Mouse (Mus musculus) heart, adult 2 months (tissue): ENCODE measurements at regions not wholly inside any gene's neighbourhood (a gene's known extent, or its start where the extent isn't known, plus 50 kb on each side); places are given as distances from the start of the nearest gene placed in this dataset.

Experiments used
- DNase-seq, 2 experiments: peaks; one replicate each; pipeline ENCODE4 v3.0.0; 2021
- H3K27ac ChIP-seq: fragments of 200-600 bp; 2 replicates; pipeline ENCODE4 v1.8.1; 2022
- H3K27me3 ChIP-seq: fragments of 200-500 bp; 2 replicates; pipeline ENCODE4 v1.6.1; 2012; ENCODE audit warnings: mild to moderate bottlenecking, low read length, inconsistent platforms, mixed read lengths; ENCODE audit not compliant: control insufficient read depth, insufficient read depth
- H3K36me3 ChIP-seq: fragments of 200-500 bp; 2 replicates; pipeline ENCODE4 v1.6.1; 2012; ENCODE audit warnings: low read length, inconsistent platforms; ENCODE audit not compliant: control insufficient read depth, insufficient read depth
- H3K4me1 ChIP-seq: fragments of 200-500 bp; 2 replicates; pipeline ENCODE4 v1.6.1; 2011; ENCODE audit warnings: low read length; ENCODE audit not compliant: control insufficient read depth, insufficient read depth
- H3K4me3 ChIP-seq: fragments of 200-600 bp; 2 replicates; pipeline ENCODE4 v1.8.1; 2022
- H3K79me2 ChIP-seq: fragments of 200-500 bp; replicated peaks from 2 replicates; pipeline ENCODE4 v1.6.1; 2012; ENCODE audit warnings: mild to moderate bottlenecking, inconsistent platforms, low read length, moderate library complexity, mixed read lengths; ENCODE audit not compliant: control insufficient read depth, insufficient read depth
- H3K9ac ChIP-seq: fragments of 200-500 bp; 2 replicates; pipeline ENCODE4 v1.6.1; 2012; ENCODE audit warnings: low read depth, mild to moderate bottlenecking, control low read depth, inconsistent platforms, low read length, mixed read lengths
- CTCF ChIP-seq: fragments of 200-600 bp; IDR thresholded peaks from 2 replicates; pipeline ENCODE4 v1.8.1; 2022; ENCODE audit warnings: antibody characterized with exemption, mild to moderate bottlenecking, moderate library complexity
- EP300 ChIP-seq: fragments of 200-500 bp; IDR thresholded peaks from 2 replicates; pipeline ENCODE4 v1.6.1; 2011; ENCODE audit warnings: low read depth, low read length, control low read depth; ENCODE audit not compliant: insufficient read depth
- POLR2A ChIP-seq: fragments of 200-500 bp; IDR thresholded peaks from 2 replicates; pipeline ENCODE4 v1.6.1; 2011; ENCODE audit warnings: mild to moderate bottlenecking, low read depth, low read length, control low read depth; ENCODE audit not compliant: insufficient read depth
- WGBS: fragments of 180-500 bp; shearing (Covaris S2); methylation state at CpG from one replicate; pipeline ENCODE4 v1.1.7; 2018; 5-methylcytosine and 5-hydroxymethylcytosine counted together
- intact Hi-C: fragments of 180-260 bp; cut with DNase I; formaldehyde crosslinking; loops from one replicate; pipeline ENCODE4 v1.15.1; 2025

- no peak overlapping the region for H3K9ac ChIP-seq
- no peak for TF ChIP-seq EP300
- TF ChIP-seq CTCF, result no peak
- no peak for TF ChIP-seq POLR2A
- no peaks in the 10 kb centered on the region for H3K4me1 ChIP-seq
- no peaks in the 10 kb centered on the region for H3K36me3 ChIP-seq
- no peak for DNase-seq
- H3K79me2 ChIP-seq, result no peaks in the 10 kb centered on the region
- 69% methylated on average over 4 of the region's 4 CpGs for WGBS
- intact Hi-C loops, result loop anchor here (5.0 kb wide), 1 partner anchor 132 kb away; no protein-coding TSS in a partner anchor
- H3K27me3 ChIP-seq, result peaks cover 2% of the 10 kb centered on the region; the same call in 1 of the 2 replicates
- no peak overlapping the region for H3K27ac ChIP-seq
- H3K4me3 ChIP-seq, result no peak overlapping the region
These were observed 70.4 kb upstream of the Il12b start for GRCm38 (mm10) chr11:44329503-44329902.

DNA sequence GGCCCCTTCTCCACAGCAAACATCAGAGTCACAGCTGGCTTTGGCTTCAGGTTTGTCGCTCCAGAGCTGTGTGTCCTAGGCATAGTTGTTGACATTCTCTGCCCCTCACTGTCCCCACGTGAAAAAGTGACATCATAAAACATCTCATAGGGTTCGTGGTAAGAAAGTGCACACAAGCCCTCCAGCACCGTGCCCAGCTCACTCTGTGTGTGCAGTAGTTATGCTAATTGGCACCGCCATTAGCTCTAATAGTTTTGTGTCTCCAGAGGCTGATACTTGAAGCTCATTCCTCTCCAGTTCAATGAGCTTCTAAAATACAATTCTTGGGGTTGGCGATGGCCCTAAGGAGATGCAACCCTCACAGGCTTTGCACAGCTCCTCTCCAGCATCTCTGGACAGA, 69.4 kb upstream of the Il12b start:
- DNase-seq, result no peak
- H3K27me3 ChIP-seq, result peaks cover 2% of the 10 kb centered on the region; the same call in 1 of the 2 replicates
- H3K27ac ChIP-seq, result no peak overlapping the region
- H3K4me1 ChIP-seq, result no peaks in the 10 kb centered on the region
- no peak overlapping the region for H3K9ac ChIP-seq
- WGBS, result 75% methylated on average over 6 of the region's 6 CpGs
- TF ChIP-seq EP300, result no peak
- no peaks in the 10 kb centered on the region for H3K36me3 ChIP-seq
- no peaks in the 10 kb centered on the region for H3K79me2 ChIP-seq
- H3K4me3 ChIP-seq, result no peak overlapping the region
- intact Hi-C loops, result loop anchor here (5.0 kb wide), 2 partner anchors 122 to 493 kb away; no protein-coding TSS in a partner anchor

DNA sequence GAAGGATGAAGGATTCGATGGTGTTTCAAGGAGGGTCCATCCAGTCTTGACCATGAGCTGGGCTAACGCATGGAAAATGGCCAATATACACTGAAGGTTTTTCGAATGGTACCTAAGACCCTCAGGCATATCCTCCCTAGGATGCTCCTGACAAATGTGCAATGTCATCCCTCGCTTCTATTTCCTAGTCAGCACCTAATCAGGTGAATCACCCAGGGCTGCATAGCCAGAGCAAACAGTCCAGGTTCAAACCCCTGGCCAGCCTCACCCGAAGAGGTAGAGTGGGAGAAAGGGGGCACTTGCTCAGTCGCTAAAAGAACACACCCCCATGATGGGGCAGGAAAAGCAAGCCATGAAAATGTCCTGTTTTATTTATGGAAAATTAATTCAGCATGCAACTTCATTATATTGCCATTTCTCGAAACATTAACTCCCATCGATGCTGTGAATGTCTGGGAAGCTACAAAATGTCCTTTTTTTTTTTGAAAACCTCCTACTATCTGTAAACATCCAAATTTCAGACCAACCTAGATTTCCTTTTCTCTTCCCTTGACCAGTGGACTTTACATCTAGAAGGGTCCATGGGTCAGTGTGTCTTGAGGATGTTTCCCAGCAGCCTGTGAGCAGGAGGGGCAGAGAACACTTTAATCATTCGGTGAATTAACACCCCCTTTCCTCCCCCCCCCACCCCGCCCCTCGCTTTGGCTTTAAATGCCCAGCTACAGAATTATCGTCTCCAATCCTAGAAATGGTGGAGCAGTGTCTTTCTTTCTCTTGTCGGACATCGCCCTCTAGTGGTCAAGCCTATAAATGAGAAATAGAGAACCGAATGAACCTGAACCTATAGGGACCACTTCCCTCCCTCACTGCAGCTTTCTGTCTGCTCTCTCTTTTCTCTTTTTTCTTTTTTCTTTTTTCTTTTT, 68.8 kb upstream of the Il12b start:
- intact Hi-C loops, result loop anchor here (1.0 to 5.0 kb wide), 4 partner anchors 121 to 565 kb away; no protein-coding TSS in a partner anchor
- no peak overlapping the region for H3K27ac ChIP-seq
- whole genome bisulfite sequencing, result 37% methylated on average over 15 of the region's 15 CpGs
- no peaks in the 10 kb centered on the region for H3K79me2 ChIP-seq
- no peak overlapping the region for H3K4me3 ChIP-seq
- peak; percentile 17 to 45 for DNase-seq
- peaks cover 2% of the 10 kb centered on the region; the same call in 1 of the 2 replicates for H3K27me3 ChIP-seq
- TF ChIP-seq CTCF, result peak; percentile 75
- TF ChIP-seq EP300, result no peak
- no peak overlapping the region for H3K9ac ChIP-seq
- no peaks in the 10 kb centered on the region for H3K36me3 ChIP-seq
- no peaks in the 10 kb centered on the region for H3K4me1 ChIP-seq

DNA sequence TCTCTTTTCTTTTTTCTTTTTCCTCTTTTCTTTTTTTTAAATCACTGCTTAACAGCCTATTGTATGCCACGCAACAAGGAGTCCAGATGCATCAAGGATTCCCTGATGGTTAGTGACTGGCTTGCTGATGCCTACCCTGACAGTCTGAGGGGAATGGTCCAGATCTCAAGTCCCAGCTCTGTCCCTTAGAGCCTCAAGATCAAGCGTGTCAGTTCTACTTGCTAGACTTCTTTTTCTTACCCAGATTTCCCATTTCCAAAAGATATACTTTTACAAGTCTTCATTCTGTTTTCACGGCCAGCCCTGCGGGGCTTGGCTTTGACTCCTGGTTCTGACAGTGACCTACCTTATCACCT, 68.1 kb upstream of the Il12b start:
- H3K4me3 ChIP-seq, result no peak overlapping the region
- no peak for TF ChIP-seq CTCF
- TF ChIP-seq POLR2A, result no peak
- no peak for TF ChIP-seq EP300
- no peak overlapping the region for H3K9ac ChIP-seq
- no peaks in the 10 kb centered on the region for H3K79me2 ChIP-seq
- 42% methylated on average over 4 of the region's 4 CpGs for WGBS
- no peaks in the 10 kb centered on the region for H3K36me3 ChIP-seq
- H3K27ac ChIP-seq, result no peak overlapping the region
- intact Hi-C loops, result loop anchor here (1.0 to 5.0 kb wide), 4 partner anchors 121 to 565 kb away; no protein-coding TSS in a partner anchor
- DNase-seq, result no peak
- peaks cover 2% of the 10 kb centered on the region; the same call in 1 of the 2 replicates for H3K27me3 ChIP-seq
- no peaks in the 10 kb centered on the region for H3K4me1 ChIP-seq

DNA sequence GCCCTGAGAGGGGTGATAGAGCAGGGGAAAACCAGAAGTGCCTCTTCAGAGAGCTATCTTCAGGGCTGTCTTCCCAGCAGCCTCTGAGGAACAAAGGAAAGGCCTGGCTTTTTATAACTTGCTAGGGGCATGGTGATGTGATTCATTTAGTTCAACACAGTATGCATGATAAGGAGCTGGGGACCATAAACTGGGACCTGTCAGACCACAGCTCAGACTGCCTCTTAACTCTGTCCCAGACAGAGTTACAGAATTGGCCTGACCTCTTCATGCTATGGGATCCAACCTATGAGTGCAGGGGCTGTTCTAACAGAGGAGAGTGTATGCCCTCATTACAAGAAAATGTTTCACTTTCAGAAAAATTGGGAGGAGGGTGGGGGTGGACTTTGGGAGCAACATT, 59.3 kb upstream of the Il12b start:
- no peaks in the 10 kb centered on the region for H3K27me3 ChIP-seq
- no peak for DNase-seq
- TF ChIP-seq EP300 (no peak), POLR2A (no peak), CTCF (no peak)
- no peaks in the 10 kb centered on the region for H3K4me1 ChIP-seq
- no peak overlapping the region for H3K9ac ChIP-seq
- no peaks in the 10 kb centered on the region for H3K79me2 ChIP-seq
- no peaks in the 10 kb centered on the region for H3K36me3 ChIP-seq
- intact Hi-C loops, result no loop called here
- H3K27ac ChIP-seq, result no peak overlapping the region
- no peak overlapping the region for H3K4me3 ChIP-seq

DNA sequence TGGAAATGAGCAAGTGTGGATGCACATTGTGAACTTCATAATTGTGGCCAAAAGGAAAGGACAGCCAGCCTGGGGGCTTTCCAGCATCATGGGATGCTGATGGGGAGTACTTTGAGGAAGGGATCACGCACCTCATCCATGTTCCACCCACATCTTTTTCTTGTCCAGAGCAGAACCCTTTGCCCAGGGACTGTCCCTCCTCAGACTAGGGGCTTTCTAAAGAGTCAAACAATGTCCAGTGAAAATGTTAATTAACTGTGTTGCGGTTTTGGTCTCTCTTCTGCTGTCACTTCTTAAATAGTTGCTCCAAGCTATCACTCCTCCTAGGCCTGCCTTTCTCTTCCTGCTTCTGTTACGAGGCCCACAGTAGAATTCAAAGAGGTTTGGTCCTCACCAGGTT, 51.6 kb upstream of the Il12b start:
- no peak for DNase-seq
- Histone ChIP-seq H3K4me1 (no peaks in the 10 kb centered on the region), H3K27ac (no peak overlapping the region), H3K27me3 (no peaks in the 10 kb centered on the region), H3K36me3 (no peaks in the 10 kb centered on the region), H3K79me2 (no peaks in the 10 kb centered on the region), H3K4me3 (no peak overlapping the region), H3K9ac (no peak overlapping the region)
- intact Hi-C loops, result no loop called here
- WGBS, result 61% methylated on average over 3 of the region's 3 CpGs
- TF ChIP-seq CTCF, result no peak
- no peak for TF ChIP-seq EP300
- TF ChIP-seq POLR2A, result no peak
